Mouse (Mus musculus) liver, postnatal 0 days (tissue): ENCODE measurements around the gene Itga6.

Source experiments
- CTCF ChIP-seq: sonication (generic); IDR thresholded peaks from 2 replicates; pipeline ENCODE4 v1.5.1; 2016; ENCODE audit warnings: antibody characterized with exemption, low read depth
- EP300 ChIP-seq: IDR thresholded peaks from 2 replicates; pipeline ENCODE4 v1.6.1; 2016; ENCODE audit warnings: antibody characterized with exemption, low read depth, mild to moderate bottlenecking

DNA sequence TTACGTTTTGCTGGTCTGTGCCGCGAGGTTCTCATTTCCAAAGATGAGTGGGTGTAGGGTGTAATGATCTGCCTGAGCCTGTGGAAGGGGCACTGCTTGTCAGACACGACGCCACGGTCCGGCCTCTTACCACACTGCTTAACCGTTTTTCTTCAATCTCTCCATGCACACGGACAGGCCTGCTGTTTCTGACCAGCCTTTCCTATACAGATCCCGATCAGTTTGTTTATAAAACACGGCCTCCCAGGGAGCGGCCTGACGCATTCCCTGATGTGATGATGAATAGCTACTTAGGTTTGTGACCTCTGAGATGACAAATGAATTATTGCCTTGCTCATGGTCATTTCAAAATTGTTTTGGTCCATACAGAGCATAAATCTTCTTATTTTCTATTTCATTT, 78.7 kb downstream of the Itga6 start:
- TF ChIP-seq CTCF = no peak
- TF ChIP-seq EP300 = no peak
